Mouse (Mus musculus): ENCODE measurements around the gene Dnlz.

- TF ChIP-seq CTCF (IDR thresholded peaks at IDR 0.05; ENCODE audit: low read depth, low read length), result no peak
- no peak for TF ChIP-seq POLR2A (IDR thresholded peaks at IDR 0.05; ENCODE audit: extremely low read depth, insufficient read depth, low read length)
Observed at GRCm38 (mm10) chr2:26319519-26320244, 32.2 kb downstream of the Dnlz start.
